Mouse (Mus musculus): ENCODE measurements around the gene Rnf115. TPM values are rescaled to one million over a fixed set of nuclear protein-coding genes. Genes with fewer than 3 reads are reported as not detected.
"Not testable (repeated sequence)": the region's sequence is repeated elsewhere in the genome, so short reads cannot be mapped to it uniquely, and the experiment has no call there.

Rnf115 gene
- total RNA-seq (2017): 78.4 and 100 TPM in 2 replicates

- ATAC-seq (replicated peaks in 1 of 2; ENCODE audit: insufficient read depth in 1 of 2, low FRiP score in 2 of 2, low TSS enrichment in 1 of 2, low read depth in 1 of 2, poor library complexity in 2 of 2, severe bottlenecking in 2 of 2): peak; percentile 94 to 97
These were observed at the start of gene Rnf115, which contains the start of gene Polr3c for GRCm38 (mm10) chr3:96727343-96727827. TSS of gene Rnf115 (plus strand) at chr3:96727664. TSS of gene Polr3c (minus strand) at chr3:96727628.

- ATAC-seq (replicated peaks in 1 of 2; ENCODE audit: insufficient read depth in 1 of 2, low FRiP score in 2 of 2, low TSS enrichment in 1 of 2, low read depth in 1 of 2, poor library complexity in 2 of 2, severe bottlenecking in 2 of 2): no peak
These were observed 49.0 kb upstream of the Rnf115 start for GRCm38 (mm10) chr3:96678456-96678855.

GRCm38 (mm10) chr3:96679159-96679674, 48.2 kb upstream of the Rnf115 start:
- no peak for ATAC-seq (replicated peaks in 1 of 2; ENCODE audit: insufficient read depth in 1 of 2, low FRiP score in 2 of 2, low TSS enrichment in 1 of 2, low read depth in 1 of 2, poor library complexity in 2 of 2, severe bottlenecking in 2 of 2)

GRCm38 (mm10) chr3:96680269-96680956, 47.1 kb upstream of the Rnf115 start:
- ATAC-seq (replicated peaks in 1 of 2; ENCODE audit: insufficient read depth in 1 of 2, low FRiP score in 2 of 2, low TSS enrichment in 1 of 2, low read depth in 1 of 2, poor library complexity in 2 of 2, severe bottlenecking in 2 of 2): no peak

GRCm38 (mm10) chr3:96683496-96683895, 44.0 kb upstream of the Rnf115 start:
- ATAC-seq (replicated peaks in 1 of 2; ENCODE audit: insufficient read depth in 1 of 2, low FRiP score in 2 of 2, low TSS enrichment in 1 of 2, low read depth in 1 of 2, poor library complexity in 2 of 2, severe bottlenecking in 2 of 2): no peak

- ATAC-seq (replicated peaks in 1 of 2; ENCODE audit: insufficient read depth in 1 of 2, low FRiP score in 2 of 2, low TSS enrichment in 1 of 2, low read depth in 1 of 2, poor library complexity in 2 of 2, severe bottlenecking in 2 of 2): no peak
These were observed 43.2 kb upstream of the Rnf115 start for GRCm38 (mm10) chr3:96684151-96684821.

GRCm38 (mm10) chr3:96684822-96685156, 42.7 kb upstream of the Rnf115 start:
- ATAC-seq (replicated peaks in 1 of 2; ENCODE audit: insufficient read depth in 1 of 2, low FRiP score in 2 of 2, low TSS enrichment in 1 of 2, low read depth in 1 of 2, poor library complexity in 2 of 2, severe bottlenecking in 2 of 2): no peak; a peak in 1 of 4 replicates

GRCm38 (mm10) chr3:96686057-96686456, 41.4 kb upstream of the Rnf115 start:
- not testable (repeated sequence) for ATAC-seq (replicated peaks in 1 of 2; ENCODE audit: insufficient read depth in 1 of 2, low FRiP score in 2 of 2, low TSS enrichment in 1 of 2, low read depth in 1 of 2, poor library complexity in 2 of 2, severe bottlenecking in 2 of 2)

- no peak for ATAC-seq (replicated peaks in 1 of 2; ENCODE audit: insufficient read depth in 1 of 2, low FRiP score in 2 of 2, low TSS enrichment in 1 of 2, low read depth in 1 of 2, poor library complexity in 2 of 2, severe bottlenecking in 2 of 2)
These were observed 38.6 kb upstream of the Rnf115 start for GRCm38 (mm10) chr3:96688854-96689253.

GRCm38 (mm10) chr3:96690298-96690697, 37.2 kb upstream of the Rnf115 start:
- ATAC-seq (replicated peaks in 1 of 2; ENCODE audit: insufficient read depth in 1 of 2, low FRiP score in 2 of 2, low TSS enrichment in 1 of 2, low read depth in 1 of 2, poor library complexity in 2 of 2, severe bottlenecking in 2 of 2): peak; percentile 32 to 56; a peak in 2 of 4 replicates

- no peak for ATAC-seq (replicated peaks in 1 of 2; ENCODE audit: insufficient read depth in 1 of 2, low FRiP score in 2 of 2, low TSS enrichment in 1 of 2, low read depth in 1 of 2, poor library complexity in 2 of 2, severe bottlenecking in 2 of 2)
These were observed 35.0 kb upstream of the Rnf115 start for GRCm38 (mm10) chr3:96692506-96692905.

- no peak for ATAC-seq (replicated peaks in 1 of 2; ENCODE audit: insufficient read depth in 1 of 2, low FRiP score in 2 of 2, low TSS enrichment in 1 of 2, low read depth in 1 of 2, poor library complexity in 2 of 2, severe bottlenecking in 2 of 2)
These were observed 33.9 kb upstream of the Rnf115 start for GRCm38 (mm10) chr3:96693579-96693978.

- peak; percentile 76 to 78 for ATAC-seq (replicated peaks in 1 of 2; ENCODE audit: insufficient read depth in 1 of 2, low FRiP score in 2 of 2, low TSS enrichment in 1 of 2, low read depth in 1 of 2, poor library complexity in 2 of 2, severe bottlenecking in 2 of 2)
These were observed 31.2 kb upstream of the Rnf115 start, which contains the start of gene Pias3 for GRCm38 (mm10) chr3:96696198-96696765. TSS of gene Pias3 (plus strand) at chr3:96696384.

- ATAC-seq (replicated peaks in 1 of 2; ENCODE audit: insufficient read depth in 1 of 2, low FRiP score in 2 of 2, low TSS enrichment in 1 of 2, low read depth in 1 of 2, poor library complexity in 2 of 2, severe bottlenecking in 2 of 2): peak; percentile 58 to 79
These were observed 30.4 kb upstream of the Rnf115 start for GRCm38 (mm10) chr3:96696766-96697732.

- ATAC-seq (replicated peaks in 1 of 2; ENCODE audit: insufficient read depth in 1 of 2, low FRiP score in 2 of 2, low TSS enrichment in 1 of 2, low read depth in 1 of 2, poor library complexity in 2 of 2, severe bottlenecking in 2 of 2): no peak
These were observed 28.3 kb upstream of the Rnf115 start for GRCm38 (mm10) chr3:96698993-96699690.

- ATAC-seq (replicated peaks in 1 of 2; ENCODE audit: insufficient read depth in 1 of 2, low FRiP score in 2 of 2, low TSS enrichment in 1 of 2, low read depth in 1 of 2, poor library complexity in 2 of 2, severe bottlenecking in 2 of 2): no peak
These were observed 27.1 kb upstream of the Rnf115 start for GRCm38 (mm10) chr3:96700376-96700775.
